Mouse (Mus musculus) neural tube, embryonic 10.5 days (tissue): ENCODE measurements around the gene Vwde.

Experiments used
- DNase-seq: peaks from one replicate; pipeline ENCODE4 v3.0.0-alpha.2; 2017; ENCODE audit warnings: low spot score; ENCODE audit errors: extremely low spot score

Gene Vwde

DNA sequence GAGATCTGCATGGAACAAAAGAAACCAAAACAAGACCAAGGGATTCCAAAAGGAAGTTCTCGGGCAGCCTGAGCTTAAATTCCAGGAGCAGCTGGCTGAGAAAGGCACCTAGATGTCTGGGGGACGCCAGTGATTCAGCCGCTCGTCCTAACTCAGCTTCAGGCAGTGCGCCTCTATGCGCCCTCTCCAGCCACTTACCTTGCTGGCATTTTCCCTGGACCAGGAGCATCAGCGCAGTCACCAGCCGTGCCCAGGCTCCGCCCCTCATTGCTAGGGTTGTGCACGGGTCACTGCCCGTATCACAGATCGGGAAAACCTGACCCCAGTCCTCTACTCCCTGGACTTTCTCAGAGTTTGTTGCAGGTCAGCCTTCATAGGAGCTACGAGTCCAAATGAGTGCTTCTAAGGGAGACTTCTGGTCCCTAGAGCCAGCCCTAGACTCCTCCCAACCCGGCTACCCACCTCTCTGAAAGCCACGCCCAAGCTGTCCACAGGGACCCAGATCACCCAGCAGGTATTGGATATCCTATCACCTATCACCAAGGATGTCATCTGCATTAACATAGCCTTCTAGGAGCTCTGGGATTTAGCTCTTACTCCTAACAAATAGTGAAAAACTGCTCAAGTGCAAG, at the start of gene Vwde:
Gene Vwde, minus strand, starts transcription at position 370 of the 632 bp plus-strand sequence.
- peak; percentile 19 for DNase-seq

- DNase-seq: no peak
Measured at GRCm38 (mm10) chr6:13255341-13255740, 30.6 kb upstream of the Vwde start.

- no peak for DNase-seq
Measured at GRCm38 (mm10) chr6:13248317-13248969, 23.7 kb upstream of the Vwde start.

DNA sequence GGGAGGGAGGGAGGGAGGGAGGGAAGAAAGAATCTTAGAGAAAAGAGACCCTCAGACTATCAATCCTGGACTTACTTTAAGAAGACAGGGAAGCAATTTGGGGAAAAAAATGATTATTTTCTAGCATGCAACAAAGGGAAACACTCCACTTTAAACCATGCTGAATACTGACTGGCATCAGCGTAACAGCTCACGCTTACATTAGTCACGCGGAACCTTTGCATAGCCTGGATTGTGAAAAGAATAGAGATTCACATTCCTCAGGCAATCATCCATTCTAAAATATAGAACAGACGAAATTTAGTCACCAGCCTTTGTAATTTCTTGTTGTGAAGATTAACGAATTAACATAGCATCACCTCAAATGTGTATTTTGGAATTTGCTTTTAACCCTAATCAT, 18.6 kb downstream of the Vwde start:
- no peak for DNase-seq

DNA sequence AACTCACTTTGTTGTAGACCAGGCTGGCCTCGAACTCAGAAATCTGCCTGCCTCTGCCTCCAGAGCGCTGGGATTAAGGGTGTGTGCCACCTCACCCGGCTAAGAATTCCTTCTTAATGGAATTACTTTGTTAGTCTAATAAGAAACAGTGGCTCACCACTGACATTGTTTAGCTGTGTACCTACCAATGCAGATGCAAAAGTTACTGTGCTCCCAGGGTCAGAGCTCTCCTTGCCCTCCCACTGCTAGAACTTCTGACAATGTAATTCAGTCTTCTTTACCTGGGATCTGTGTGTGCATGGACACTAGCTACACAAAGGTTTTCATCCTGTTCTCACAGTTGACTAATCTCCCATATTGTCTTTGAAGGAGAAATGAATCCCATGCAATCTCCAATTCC, 27.3 kb downstream of the Vwde start:
- no peak for DNase-seq

- DNase-seq: no peak
Measured at GRCm38 (mm10) chr6:13186836-13187235, 37.9 kb downstream of the Vwde start.

DNA sequence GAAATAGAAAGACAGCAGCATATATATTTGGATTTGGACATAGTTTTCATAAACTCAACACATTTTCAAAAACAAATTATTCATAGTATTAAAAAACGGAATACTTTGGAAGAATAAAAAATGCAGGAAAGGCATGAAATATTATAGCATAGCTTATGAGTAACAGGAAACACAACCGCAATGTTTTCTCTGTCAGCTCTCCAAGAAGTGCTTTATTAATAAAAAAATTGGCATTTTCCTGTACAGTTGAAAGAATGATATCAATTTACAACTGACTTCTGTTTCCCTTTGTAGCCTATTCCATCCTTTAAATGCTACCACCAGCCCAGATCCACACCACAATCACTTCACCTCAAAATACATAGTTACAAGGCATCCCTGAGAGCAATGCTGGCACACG, 44.7 kb downstream of the Vwde start:
- DNase-seq: no peak

DNA sequence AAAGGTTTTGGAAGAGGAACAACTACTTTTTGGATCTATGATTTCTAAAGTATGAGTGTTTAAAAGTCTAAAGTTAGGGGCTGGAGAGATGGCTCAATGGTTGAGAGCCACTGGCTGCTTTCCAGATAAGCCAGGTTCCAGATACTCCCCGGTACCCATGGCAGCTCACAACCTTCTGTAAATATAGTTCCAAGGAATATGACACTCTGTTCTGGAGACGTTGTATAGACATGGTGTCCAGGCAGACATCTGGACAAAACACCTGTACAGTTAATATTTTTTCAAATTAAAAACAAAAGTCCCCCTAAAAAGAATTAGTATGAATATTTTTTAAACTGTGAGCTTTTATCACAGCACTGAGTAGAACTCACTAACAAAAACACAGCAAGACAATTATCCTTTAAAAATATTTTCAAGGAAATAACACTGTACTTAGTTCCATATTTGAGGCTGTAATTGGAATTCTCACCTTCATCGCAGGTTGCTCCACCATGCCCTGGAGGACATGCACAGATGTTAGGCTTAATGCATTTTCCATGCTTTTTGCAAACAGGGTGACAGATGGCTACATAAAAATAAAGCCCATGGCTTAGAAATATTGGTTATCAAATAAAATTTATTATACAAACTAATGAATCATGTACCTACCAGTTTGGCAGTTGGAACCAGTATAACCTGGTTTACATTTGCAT, 55.2 kb downstream of the Vwde start:
- no peak for DNase-seq

DNA sequence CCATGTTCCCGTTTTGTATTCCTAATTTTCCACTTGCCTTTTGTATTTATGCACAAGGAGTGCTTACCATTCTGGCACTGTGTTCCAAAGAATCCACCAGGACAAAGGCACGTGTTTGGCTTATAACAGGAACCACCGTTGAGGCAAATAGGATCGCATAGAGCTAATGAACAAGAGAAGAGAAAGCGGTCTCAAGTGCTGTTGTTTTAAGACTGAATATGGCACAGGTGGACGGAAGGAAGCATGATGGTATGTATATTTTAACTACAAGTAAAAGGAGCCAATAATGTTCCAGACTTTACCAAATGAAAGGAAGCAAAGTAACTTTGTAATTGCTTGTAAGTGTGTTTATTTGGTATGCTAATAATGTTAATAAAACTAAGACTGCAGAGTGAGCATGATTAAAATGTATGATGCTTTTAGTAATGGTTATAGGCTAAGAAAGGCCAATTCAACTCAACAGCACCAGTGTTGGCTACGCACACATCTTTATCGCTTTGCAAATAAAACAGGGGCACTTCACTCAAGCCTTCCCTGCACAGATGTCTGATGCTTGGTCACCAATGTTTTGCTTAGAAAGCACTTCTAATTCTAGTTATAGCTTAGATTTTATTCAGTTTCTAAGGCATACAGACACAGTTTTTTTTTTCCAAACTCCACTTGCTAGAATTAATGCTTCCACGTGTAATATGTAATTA, 58.4 kb downstream of the Vwde start:
- DNase-seq: no peak

DNA sequence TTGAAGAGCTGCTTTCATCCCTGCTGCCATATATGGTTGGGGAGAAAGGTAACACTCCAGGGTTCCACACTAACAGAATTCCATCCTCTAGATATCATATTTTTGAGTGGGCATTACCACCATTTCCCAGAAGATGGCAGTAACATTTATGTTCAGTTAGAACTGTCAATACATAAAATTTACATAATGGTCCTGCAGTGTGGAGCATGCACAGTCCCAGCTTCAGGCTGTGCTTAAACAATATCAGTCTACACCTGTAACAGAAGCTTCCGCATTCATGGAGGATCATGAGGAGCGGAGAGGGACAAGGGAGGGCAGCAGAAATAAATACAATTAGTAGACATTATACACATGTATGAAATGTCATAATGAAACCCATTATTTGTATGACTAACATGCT, 65.3 kb downstream of the Vwde start:
- no peak for DNase-seq

GRCm38 (mm10) chr6:13153888-13154697, 70.7 kb downstream of the Vwde start:
- no peak for DNase-seq

DNA sequence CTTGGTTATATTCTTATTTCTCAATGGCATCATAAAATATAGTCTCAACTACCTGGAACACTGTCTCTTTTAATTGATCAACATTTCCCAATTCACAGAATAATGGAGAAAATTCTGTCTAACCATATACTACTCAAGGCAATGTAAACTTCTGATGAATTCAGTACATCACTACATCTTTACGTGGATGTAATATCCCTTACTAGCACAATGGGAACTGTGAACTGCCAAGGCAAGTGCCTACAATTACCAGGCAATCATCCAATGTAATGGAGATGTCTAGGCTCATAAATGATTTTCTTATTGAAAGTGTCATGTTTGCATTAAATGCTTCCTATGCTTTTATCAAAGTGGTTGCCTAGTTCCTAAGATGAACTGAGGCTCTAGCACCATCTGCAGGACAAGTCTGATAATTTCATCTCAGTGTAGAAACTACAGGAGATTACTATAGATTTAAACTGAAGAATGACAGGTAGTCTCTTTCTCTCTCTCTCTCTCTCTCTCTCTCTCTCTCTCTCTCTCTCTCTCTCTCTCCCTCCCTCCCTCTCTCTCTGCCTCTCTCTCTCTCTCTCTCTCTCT, 72.6 kb downstream of the Vwde start:
- no peak for DNase-seq

GRCm38 (mm10) chr6:13137255-13137654, 87.5 kb downstream of the Vwde start:
- DNase-seq: no peak

- DNase-seq: no peak
Measured at GRCm38 (mm10) chr6:13108662-13109061, 116.1 kb downstream of the Vwde start.
